Mouse (Mus musculus) common myeloid progenitor, adult 5-6 weeks (primary cell): ENCODE measurements around the gene Map2k6. TPM values are rescaled to one million over a fixed set of nuclear protein-coding genes. Genes with fewer than 3 reads are reported as not detected.
A peak's percentile ranks its signal among the peaks of the same experiment; 100 is the strongest.

Experiments used
- ATAC-seq: replicated peaks from 2 replicates; pipeline ENCODE4 v1.8.0; 2016; ENCODE audit warnings: low read depth, mild to moderate bottlenecking, moderate TSS enrichment, inconsistent platforms; ENCODE audit not compliant: poor library complexity, severe bottlenecking
- total RNA-seq: library from RNA; stranded (forward); fragments of 200-1000, 187-1606 nt; gene quantifications from 2 replicates; pipeline ENCODE4 v1.2.3, GENCODE M21; 2017

The Map2k6 gene
- total RNA-seq, 1 experiment from 2014 or later, result 19.9 TPM

DNA sequence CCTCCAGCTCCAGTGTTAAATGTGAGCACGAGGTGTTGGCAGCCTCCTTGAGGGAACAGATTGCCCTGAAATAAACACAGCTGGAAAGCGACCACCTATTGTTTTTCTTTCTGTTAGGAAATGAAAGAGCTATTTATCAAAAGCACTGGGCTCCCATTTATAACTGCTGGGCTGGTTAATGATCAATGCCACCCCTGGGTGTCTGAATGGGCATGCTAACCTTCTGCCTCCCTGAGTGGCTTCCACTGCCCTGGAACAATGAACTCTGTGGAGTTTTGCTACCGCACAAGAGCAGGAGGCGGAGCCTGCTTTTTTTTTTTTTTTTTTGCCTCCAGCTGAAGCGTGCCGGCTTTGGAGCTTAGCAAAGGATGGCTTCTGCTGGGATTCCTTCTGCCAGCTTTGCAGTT lies 80.1 kb downstream of the Map2k6 start:
- 0 out of 2 replicates have a peak, but pooled peaks have one; percentile 23 for ATAC-seq

DNA sequence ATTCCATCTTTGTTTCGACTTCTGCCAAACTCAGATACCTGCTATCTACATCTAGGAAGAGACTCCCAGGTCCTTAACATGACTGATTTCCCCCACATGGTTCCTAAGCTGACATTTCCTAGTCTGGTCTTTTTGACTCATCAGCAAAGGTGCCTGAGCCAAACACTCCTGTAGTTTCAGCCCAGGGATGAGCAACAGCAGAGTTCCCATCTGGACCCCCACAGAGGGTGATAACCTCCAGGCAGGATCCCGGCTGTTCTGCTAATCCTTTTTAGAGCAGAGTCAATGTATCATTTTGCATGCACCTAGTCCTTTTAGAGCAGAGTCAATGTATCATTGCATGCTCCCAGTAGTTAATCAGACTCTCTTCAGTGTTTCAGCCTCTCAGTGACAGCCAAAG lies 82.5 kb downstream of the Map2k6 start:
- no peak for ATAC-seq

DNA sequence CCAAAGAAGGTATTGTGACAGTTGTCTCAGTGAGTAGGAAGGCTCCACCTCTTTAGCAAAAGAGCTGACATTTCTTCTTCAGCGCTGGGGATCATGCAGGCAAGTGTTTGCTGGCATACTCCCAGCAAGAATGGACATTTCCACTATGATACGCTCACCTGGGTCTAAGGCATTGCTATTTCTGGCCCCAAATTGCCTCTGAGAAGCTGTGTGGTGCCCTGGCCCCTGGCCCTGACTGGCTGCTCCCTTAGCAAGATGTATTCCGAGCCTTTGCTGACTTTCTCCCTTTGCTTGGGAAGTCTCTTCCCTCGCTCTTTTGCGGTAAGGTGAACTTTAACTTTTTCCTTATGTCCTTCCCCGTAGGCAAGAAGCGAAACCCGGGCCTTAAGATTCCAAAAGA lies 83.3 kb downstream of the Map2k6 start:
- ATAC-seq, result no peak

DNA sequence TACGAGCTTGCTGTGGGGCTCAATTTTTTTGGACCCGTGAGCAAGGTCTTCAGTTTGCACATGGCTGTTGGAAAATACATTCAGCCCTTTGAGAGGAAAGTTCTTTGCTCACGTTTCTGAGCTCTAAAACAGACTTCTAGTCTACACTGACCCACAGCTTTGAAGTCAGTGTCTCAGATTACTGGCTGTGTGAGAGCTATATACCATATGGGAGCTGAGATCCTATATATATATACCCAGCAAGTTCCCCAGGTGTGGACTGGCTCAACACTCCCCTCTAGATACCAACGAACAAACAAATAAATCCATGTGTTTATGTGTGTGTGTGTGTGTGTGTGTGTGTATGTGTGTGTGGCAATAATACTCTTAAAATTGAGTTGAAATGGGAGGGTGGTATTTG lies 83.7 kb downstream of the Map2k6 start:
- ATAC-seq, result no peak

DNA sequence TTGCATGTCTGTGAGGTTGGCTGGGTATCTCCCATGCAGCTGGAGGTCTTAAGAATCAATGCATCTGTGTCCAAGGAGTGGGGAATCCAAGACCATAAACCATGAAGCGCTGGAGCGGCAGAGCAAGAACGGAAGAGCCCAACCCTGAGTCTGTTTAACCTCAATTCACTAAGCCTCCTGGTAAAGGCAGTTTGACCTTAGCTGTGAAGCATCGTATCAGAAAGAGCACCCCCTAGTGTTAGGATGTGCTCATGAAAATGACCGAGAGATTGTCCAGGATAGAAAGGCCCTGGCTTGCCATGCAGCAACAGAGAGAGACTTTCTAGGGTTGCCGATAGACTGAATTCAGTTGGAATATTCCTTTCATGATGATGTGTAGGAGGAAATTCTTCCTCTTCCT lies 84.2 kb downstream of the Map2k6 start:
- peak; percentile 89 for ATAC-seq

- ATAC-seq, result no peak
These were observed 85.5 kb downstream of the Map2k6 start for GRCm38 (mm10) chr11:110484426-110484825.

DNA sequence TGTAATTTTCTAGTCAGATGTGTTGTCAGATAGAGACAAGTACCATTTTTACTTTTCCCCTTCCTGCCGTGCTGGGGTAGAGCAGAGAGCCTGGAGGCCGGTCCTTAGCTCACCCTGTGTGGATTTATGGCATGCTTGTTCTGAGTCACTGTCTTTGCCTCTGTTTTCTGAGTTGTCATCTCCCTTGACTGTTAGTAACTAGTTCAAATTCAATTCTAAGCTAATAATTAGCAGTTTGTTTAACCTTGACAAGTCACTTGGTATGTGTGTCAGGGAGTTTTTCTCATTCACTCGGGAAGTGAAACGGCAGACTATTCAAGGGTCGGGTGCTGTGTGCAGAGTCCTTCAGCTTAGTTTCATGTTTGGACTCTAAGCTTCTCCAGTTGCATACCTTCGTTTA lies 86.2 kb downstream of the Map2k6 start:
- ATAC-seq, result no peak

- no peak for ATAC-seq
These were observed 88.9 kb downstream of the Map2k6 start for GRCm38 (mm10) chr11:110487796-110488195.

DNA sequence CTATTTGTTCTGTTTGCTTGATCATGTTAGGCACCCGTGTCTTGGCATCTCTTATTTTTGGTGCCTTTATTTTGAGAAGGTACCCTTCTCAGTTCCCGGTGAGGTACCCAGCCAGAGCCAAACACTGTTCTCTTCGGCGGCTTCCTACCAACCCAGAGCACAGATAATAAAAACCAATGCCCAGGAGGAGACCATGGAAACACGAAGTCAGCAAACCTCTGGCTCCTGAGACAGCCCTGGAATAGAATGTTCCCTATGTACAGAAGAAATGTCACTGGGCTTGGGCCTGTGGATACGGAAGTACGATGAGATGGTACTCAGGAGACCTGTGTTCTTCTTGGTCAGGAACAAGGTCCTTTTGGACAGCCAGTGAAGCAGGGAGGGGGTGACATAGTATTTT lies 89.4 kb downstream of the Map2k6 start:
- no peak for ATAC-seq

DNA sequence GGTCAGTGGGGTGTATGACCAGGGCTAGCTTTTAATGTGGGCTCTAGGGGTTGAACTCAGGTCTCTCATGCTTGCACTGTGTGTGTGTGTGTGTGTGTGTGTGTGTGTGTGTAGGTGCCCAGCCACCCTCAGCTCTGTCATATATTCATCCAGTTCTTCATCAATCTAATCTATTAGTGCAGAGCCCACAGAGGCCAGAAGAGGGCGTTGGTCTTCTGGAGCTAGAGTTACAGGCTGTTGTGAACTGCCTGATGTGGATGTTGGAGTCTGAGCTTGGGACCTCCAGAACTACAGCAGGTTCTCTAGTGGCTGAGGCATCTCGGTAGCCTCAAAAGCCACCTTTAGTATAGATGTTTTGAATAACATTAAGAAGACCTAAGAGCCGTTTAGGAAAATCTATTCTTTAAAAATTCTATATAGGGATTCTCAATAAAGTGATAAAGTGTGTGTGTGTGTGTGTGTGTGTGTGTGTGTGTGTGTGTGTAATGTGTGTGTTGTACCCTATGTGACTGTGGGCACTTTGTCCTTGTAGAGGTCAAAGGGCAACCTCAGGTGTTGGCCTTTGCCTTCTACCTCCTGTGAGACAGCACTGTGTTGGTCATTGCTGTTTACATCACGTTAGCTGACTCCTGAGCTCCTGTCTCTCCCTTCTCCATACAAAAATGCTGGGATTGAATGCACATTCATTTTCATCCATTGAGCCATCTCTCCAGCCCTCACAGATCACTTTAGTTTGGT lies 96.6 kb downstream of the Map2k6 start:
- no peak for ATAC-seq

GRCm38 (mm10) chr11:110496061-110496446 lies 97.1 kb downstream of the Map2k6 start:
- ATAC-seq, result peak; percentile 82

- ATAC-seq, result no peak
These were observed 98.8 kb downstream of the Map2k6 start for GRCm38 (mm10) chr11:110497743-110498142.

- peak; percentile 76 for ATAC-seq
These were observed 99.8 kb downstream of the Map2k6 start for GRCm38 (mm10) chr11:110498651-110499213.

DNA sequence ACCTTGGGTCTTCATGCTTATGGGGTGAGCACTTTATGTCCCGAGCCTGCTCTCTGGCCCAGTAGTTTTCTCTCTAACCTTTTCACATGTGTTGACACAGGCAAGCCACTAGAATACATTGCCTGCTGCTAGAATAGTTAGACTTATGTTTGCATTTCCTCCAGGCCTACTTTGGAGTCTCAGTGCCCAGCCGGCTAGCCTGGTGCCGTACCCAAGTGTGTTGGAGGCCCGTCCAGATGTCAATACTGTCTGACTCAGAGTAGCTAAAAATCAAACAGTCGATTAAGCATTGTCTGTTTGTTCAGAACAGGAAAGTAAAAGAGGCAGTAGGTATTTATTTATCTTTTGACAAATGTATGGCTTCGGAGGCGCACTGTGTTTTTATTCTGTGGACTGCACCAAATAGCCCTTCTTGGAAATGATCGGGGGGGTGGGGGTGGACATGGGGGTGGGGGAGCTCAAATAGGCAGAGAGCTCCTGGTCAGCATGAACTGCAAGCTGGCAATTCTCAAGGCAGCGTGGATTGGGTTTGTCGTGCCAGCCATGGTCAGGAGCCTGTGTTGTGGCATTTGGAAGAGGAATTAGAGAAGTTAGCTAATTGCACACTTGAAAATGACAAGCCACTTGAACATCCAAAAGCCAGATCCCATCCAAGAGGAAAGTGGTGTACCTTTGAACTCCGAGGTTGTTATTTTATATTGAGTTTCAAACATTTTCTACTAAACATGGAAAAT lies 104.2 kb downstream of the Map2k6 start:
- no peak for ATAC-seq

GRCm38 (mm10) chr11:110511466-110511865 lies 112.5 kb downstream of the Map2k6 start:
- no peak for ATAC-seq

DNA sequence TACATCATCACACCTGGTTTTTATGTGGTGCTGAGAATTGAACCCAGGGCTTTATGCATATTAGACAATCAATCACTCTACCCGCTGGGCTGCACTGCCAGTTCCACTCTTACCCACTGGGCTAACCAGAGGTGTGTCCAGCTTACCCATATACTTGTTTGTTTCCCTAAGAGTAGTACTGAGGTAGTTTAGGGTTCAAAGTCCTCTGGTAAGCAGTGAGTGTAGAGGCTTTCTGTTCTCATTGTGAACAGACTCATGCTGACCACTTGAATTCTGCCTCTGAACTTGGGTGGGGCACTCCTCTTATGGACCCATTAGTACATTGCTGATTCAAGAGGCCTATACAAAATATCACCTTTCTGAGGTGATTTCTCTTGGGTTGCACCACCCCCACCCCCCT lies 119.7 kb downstream of the Map2k6 start:
- no peak for ATAC-seq

DNA sequence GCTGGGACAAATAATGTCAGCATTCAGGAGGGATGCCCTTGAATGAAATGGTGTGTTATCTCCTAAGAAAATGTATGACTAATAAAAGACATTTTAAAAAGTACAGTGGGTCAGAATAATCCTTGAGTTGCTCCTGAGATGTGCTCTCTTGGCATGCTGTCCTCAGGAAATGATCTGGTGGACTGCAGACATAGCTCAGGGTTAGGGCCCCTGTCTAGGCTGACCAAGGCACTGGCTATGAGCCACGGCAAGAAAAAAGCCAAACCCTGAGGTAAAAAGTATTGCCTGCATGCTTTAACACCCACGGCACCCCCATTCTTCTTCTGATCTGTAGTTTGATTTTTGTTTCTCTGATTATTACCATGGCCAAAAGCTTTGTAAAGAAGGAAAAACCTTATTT lies 124.0 kb downstream of the Map2k6 start:
- no peak for ATAC-seq

DNA sequence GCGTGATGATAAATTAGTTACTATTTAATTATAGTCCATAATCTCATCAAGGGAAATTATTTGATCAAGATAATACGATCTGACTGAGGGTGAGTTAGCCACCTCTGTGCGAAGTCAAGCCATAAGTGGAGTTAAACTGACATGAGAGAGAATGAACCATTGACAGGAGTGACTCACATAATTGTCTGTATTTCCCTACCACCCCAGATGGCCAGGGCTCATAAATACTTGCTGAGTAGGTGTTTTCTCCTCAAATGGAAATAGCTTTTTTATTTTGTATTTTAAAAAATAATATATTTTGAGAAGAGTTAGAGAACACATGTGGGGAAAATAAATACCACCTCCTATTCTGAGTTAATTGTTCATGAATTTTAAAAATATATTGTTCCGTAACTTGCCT lies 127.2 kb downstream of the Map2k6 start:
- ATAC-seq, result no peak

DNA sequence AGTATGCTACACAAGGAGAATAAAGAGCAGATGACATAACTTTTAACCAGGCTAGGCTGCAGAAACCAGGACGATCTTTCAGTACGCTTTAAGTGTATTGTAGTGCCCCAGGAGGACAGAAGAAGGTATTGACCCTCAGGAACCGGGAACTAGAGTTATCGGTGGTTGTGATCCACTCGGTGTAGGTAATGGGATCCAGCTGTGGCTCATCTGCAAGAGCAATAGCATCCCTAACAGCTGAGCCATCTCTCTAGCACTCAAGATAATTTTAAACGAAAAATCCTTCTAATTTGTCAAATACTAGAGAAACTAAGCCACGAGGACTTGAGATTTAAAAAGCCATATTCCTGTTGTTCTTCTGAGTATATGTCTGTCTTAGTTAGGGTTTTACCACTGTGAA lies 132.2 kb downstream of the Map2k6 start:
- ATAC-seq, result no peak

- no peak for ATAC-seq
These were observed 135.9 kb downstream of the Map2k6 start for GRCm38 (mm10) chr11:110534856-110535255.

DNA sequence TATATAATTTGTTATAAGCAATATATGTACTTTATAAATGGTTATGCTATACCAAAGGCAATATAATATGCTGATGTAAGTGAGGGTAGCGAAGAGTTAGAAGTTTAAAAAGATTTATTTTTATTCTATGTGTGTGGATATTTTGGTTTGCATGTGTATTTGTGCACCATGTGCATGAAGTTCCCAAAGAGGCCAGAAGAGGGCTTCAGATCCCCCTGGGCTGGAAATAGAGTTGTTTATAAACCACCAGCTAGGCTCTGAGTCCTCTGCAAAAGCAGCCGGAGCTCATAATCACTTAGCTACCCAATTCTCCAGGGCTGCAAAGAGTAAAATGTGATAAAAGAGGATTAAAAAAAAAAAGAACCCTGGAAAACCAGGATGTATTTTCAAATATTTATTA lies 137.6 kb downstream of the Map2k6 start:
- ATAC-seq, result no peak
